Mouse (Mus musculus) gastrocnemius, adult 18-20 months (tissue): ENCODE results near the gene Tbc1d8b. TPM values are rescaled to one million over a fixed set of nuclear protein-coding genes. Genes with fewer than 3 reads are reported as not detected.

ENCODE experiments used
- DNase-seq: peaks from one replicate; pipeline ENCODE4 v3.0.0; 2021; ENCODE audit warnings: low spot score
- total RNA-seq, 2 experiments: library from RNA; stranded (reverse); gene quantifications; 2 replicates each; pipeline ENCODE4 v1.2.3; 2021

Tbc1d8b gene
- total RNA-seq, 2 experiments from 2014 or later, result 4.1 to 6.3 TPM

GRCm38 (mm10) chrX:139779401-139779800 is 94.6 kb downstream of the Tbc1d8b start:
- DNase-seq, result no peak

GRCm38 (mm10) chrX:139780988-139781387 is 96.2 kb downstream of the Tbc1d8b start:
- DNase-seq, result no peak

- DNase-seq, result no peak
Measured at GRCm38 (mm10) chrX:139781563-139781962, 96.8 kb downstream of the Tbc1d8b start.

GRCm38 (mm10) chrX:139782278-139783044 is 97.7 kb downstream of the Tbc1d8b start, which contains the start of gene Ripply1:
Gene Ripply1, minus strand, starts transcription at chrX:139782353.
- no peak for DNase-seq

GRCm38 (mm10) chrX:139783045-139783422 is 98.2 kb downstream of the Tbc1d8b start:
- peak; percentile 62 for DNase-seq

- DNase-seq, result no peak
Measured at GRCm38 (mm10) chrX:139785764-139786163, 101.0 kb downstream of the Tbc1d8b start.

- DNase-seq, result no peak
Measured at GRCm38 (mm10) chrX:139794072-139794845, 109.5 kb downstream of the Tbc1d8b start.

GRCm38 (mm10) chrX:139796037-139796436 is 111.2 kb downstream of the Tbc1d8b start:
- DNase-seq, result no peak

GRCm38 (mm10) chrX:139797875-139798274 is 113.1 kb downstream of the Tbc1d8b start:
- DNase-seq, result no peak

- DNase-seq, result no peak
Measured at GRCm38 (mm10) chrX:139799953-139800352, 115.2 kb downstream of the Tbc1d8b start.

GRCm38 (mm10) chrX:139800406-139800878 is 115.6 kb downstream of the Tbc1d8b start, which contains the start of gene Cldn2:
Gene Cldn2, plus strand, starts transcription at chrX:139800828.
- no peak for DNase-seq

Other genes with a start within 250 kb of the Tbc1d8b start
- gene D330045A20Rik, start 204.6 kb upstream of the Tbc1d8b start, total RNA-seq, result under 1 TPM in 1 of 2 experiments, not detected in 1; 0.05 TPM
- gene Rnf128, start 121.7 kb upstream of the Tbc1d8b start, total RNA-seq, result 10 to 100 TPM; 19.0 to 23.2 TPM
- gene Gm15013, start 29.5 kb downstream of the Tbc1d8b start, total RNA-seq, result not detected
- not detected for gene Ripply1, start 97.4 kb downstream of the Tbc1d8b start, total RNA-seq
- gene Cldn2, start 115.8 kb downstream of the Tbc1d8b start, total RNA-seq, result under 1 TPM in 1 of 2 experiments, not detected in 1; 0.07 TPM
- gene Morc4, start 186.7 kb downstream of the Tbc1d8b start, total RNA-seq, result 1 to 10 TPM; 3.8 to 5.7 TPM